Mouse (Mus musculus): ENCODE results near the gene Arl3.

Arl3 gene

GRCm38 (mm10) chr19:46572951-46573937 lies at the start of gene Arl3, which contains the start of gene Sfxn2:
Gene Arl3 (minus strand): TSS chr19:46573198.
Gene Sfxn2 (plus strand): TSS chr19:46573365.
- DNase-seq: peak; percentile 97

GRCm38 (mm10) chr19:46622659-46623193 lies 49.7 kb upstream of the Arl3 start:
- no peak for DNase-seq

- no peak for DNase-seq
Observed at GRCm38 (mm10) chr19:46621236-46622183, 48.5 kb upstream of the Arl3 start.

GRCm38 (mm10) chr19:46620016-46620808 lies 47.2 kb upstream of the Arl3 start:
- no peak for DNase-seq

GRCm38 (mm10) chr19:46619518-46619917 lies 46.5 kb upstream of the Arl3 start:
- no peak for DNase-seq

GRCm38 (mm10) chr19:46619001-46619400 lies 46.0 kb upstream of the Arl3 start:
- DNase-seq: peak; percentile 55

GRCm38 (mm10) chr19:46618322-46618721 lies 45.3 kb upstream of the Arl3 start:
- DNase-seq: no peak

GRCm38 (mm10) chr19:46617361-46617760 lies 44.4 kb upstream of the Arl3 start:
- DNase-seq: no peak

- no peak for DNase-seq
Observed at GRCm38 (mm10) chr19:46616378-46616777, 43.4 kb upstream of the Arl3 start.

GRCm38 (mm10) chr19:46608158-46608557 lies 35.2 kb upstream of the Arl3 start:
- no peak for DNase-seq

GRCm38 (mm10) chr19:46607424-46607823 lies 34.4 kb upstream of the Arl3 start:
- peak; percentile 60 for DNase-seq

GRCm38 (mm10) chr19:46606718-46607117 lies 33.7 kb upstream of the Arl3 start:
- no peak for DNase-seq

GRCm38 (mm10) chr19:46602406-46602805 lies 29.4 kb upstream of the Arl3 start:
- no peak for DNase-seq

GRCm38 (mm10) chr19:46601491-46601890 lies 28.5 kb upstream of the Arl3 start:
- DNase-seq: peak; percentile 46

GRCm38 (mm10) chr19:46600371-46600770 lies 27.4 kb upstream of the Arl3 start:
- no peak for DNase-seq

GRCm38 (mm10) chr19:46599375-46600256 lies 26.6 kb upstream of the Arl3 start:
- DNase-seq: peak; percentile 39

GRCm38 (mm10) chr19:46598720-46599252 lies 25.8 kb upstream of the Arl3 start, which contains the start of gene Wbp1l:
Gene Wbp1l (plus strand): TSS chr19:46599084.
- DNase-seq: peak; percentile 98

GRCm38 (mm10) chr19:46598187-46598586 lies 25.2 kb upstream of the Arl3 start:
- no peak for DNase-seq

- no peak for DNase-seq
Observed at GRCm38 (mm10) chr19:46592751-46593439, 19.9 kb upstream of the Arl3 start.

GRCm38 (mm10) chr19:46591575-46591974 lies 18.6 kb upstream of the Arl3 start:
- no peak for DNase-seq
